Mouse (Mus musculus): ENCODE measurements around the gene Sgms2.

- TF ChIP-seq CTCF (IDR thresholded peaks at IDR 0.05), result no peak
- no peak for TF ChIP-seq EP300 (IDR thresholded peaks at IDR 0.05)
Measured at GRCm38 (mm10) chr3:131310572-131310971, 180.6 kb downstream of the Sgms2 start.

Data from lung, postnatal 0 days (tissue).